Mouse (Mus musculus) megakaryocyte, embryonic 14.5 days (primary cell): ENCODE data around the gene Fam83f.

Experiments
- FLI1 ChIP-seq: IDR thresholded peaks from 2 replicates; pipeline ENCODE4 v1.6.1; 2012; ENCODE audit warnings: low read length, inconsistent platforms, mixed read lengths
- GATA1 ChIP-seq: IDR thresholded peaks from 3 replicates; pipeline ENCODE4 v1.6.1; 2012; ENCODE audit warnings: mixed read lengths, low read length, inconsistent platforms, borderline replicate concordance

GRCm38 (mm10) chr15:80674700-80675099, 3.1 kb downstream of the Fam83f start:
- TF ChIP-seq GATA1 (no peak), FLI1 (no peak)
